Mouse (Mus musculus) liver, embryonic 14.5 days (tissue): Measurements from ENCODE around the gene Kcnj11.

ENCODE experiments used
- CTCF ChIP-seq: IDR thresholded peaks from 2 replicates; pipeline ENCODE4 v1.5.1; 2016; ENCODE audit warnings: antibody characterized with exemption, low read depth, control low read depth
- EP300 ChIP-seq: IDR thresholded peaks from 2 replicates; pipeline ENCODE4 v1.6.1; 2016; ENCODE audit warnings: antibody characterized with exemption, low read depth

- TF ChIP-seq CTCF, result no peak
- TF ChIP-seq EP300, result no peak
These were observed 54.7 kb downstream of the Kcnj11 start for GRCm38 (mm10) chr7:46045882-46046281.
